Mouse (Mus musculus) right cerebral cortex, postnatal 36 days (tissue): Measurements from ENCODE around the gene Adipor2.
A peak's percentile ranks its signal among the peaks of the same experiment; 100 is the strongest.
"Not testable (repeated sequence)": the region's sequence is repeated elsewhere in the genome, so short reads cannot be mapped to it uniquely, and the experiment has no call there.

Experiments used
- DNase-seq, 2 experiments: peaks; one replicate each; pipeline ENCODE4 v3.0.0; 2022; ENCODE audit warnings: low spot score in 2 of 2, mixed read lengths in 1 of 2

Adipor2 gene

GRCm38 (mm10) chr6:119390728-119391127 lies 26.8 kb downstream of the Adipor2 start:
- DNase-seq = no peak

DNA sequence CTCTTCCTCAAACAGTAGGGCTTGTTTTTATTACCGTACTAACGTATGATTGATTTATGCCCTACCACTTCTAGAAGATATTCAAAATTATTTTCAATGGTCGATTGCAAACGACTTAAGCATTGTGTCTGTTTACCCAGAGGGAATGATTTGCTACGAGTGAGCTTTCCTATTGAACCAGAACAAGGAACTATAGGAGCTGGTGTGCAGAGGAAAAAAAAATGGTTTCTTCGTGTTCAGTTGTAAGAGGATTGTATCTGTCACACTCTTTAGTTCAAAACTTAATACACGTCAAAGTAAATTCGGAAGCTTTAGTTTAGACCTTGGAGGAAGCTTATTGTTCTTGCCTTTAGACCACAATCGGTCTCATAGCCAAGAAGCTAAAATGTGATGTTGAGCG lies 28.4 kb downstream of the Adipor2 start:
- DNase-seq = no peak

DNA sequence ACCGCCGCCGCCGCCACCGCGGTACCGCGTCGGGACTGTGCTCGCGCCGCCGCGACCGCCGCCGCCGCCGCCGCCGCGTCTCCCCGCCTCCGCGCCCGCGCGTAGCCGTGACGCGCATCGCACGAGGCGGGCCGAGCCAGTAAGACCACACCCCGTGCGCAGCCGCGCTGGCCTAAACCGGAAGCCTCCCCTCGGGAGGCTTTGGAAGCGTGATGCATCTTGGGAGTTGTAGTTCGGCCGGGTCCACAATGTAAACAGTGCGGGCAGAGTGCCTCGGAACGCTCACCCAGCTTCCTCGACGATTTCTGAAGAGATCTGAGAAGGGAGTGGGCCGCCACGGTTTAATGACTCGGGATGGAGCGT lies 28.9 kb downstream of the Adipor2 start:
- DNase-seq = peak; percentile 93 to 95

GRCm38 (mm10) chr6:119387801-119388649 lies 29.5 kb downstream of the Adipor2 start:
- DNase-seq = peak in 1 of 2 experiments; percentile 20

DNA sequence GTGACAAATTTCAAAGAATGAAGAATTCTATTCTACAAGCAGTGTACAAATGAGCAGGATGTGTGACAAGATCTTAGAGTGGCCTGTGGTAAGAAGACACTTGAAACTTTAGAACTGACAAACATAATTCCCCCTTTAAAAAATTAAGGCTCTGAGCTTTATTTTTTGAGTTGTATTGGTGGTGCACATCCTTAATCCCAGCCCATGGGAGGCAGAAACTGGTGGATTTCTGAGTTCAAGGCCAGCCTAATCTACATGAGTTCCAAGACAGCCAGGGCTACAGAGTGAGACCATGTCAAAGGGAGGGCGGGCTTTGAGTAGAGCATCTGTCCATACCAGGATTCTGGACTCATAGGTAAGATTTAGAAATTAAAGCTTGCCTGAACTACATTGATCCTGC lies 30.7 kb downstream of the Adipor2 start:
- no peak for DNase-seq

- no peak for DNase-seq
Observed at GRCm38 (mm10) chr6:119386421-119386820, 31.1 kb downstream of the Adipor2 start.

DNA sequence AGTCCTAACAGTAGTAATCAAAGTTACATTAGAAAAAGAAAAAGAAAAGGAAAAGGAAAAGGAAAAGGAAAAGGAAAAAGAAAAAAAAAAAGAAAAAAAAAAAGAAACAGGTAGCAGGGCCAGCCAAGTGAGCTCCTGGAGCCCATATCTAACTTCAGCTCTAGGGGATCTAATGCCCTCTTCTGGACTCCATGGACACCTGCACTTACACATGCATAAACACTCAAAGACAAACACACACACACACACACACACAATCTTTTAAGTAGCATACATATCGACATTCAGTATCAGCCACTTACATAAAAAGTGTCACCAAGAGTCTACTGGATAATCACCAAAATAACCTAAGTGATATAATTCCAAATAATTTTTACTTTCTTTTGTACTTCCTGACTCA lies 31.8 kb downstream of the Adipor2 start:
- DNase-seq = no peak

DNA sequence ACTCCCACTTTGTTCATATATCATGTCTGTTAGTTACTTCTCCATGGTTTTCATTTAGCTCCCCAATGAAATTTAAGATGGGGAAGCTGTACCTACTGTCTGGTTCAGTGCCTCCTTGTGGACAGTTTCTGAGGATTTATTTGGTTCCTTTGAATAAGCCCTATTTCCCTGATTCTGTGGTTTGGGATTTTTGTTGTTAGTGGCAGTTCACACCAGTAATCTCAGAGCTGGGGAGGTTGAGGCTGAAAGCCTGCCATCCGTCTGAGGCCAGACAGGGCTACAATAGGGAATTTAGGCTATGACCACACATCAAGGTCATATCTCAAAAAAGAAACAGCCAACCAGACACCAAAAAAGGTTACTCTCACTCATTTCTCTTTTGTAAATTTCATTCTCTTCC lies 38.9 kb downstream of the Adipor2 start:
- DNase-seq = no peak

DNA sequence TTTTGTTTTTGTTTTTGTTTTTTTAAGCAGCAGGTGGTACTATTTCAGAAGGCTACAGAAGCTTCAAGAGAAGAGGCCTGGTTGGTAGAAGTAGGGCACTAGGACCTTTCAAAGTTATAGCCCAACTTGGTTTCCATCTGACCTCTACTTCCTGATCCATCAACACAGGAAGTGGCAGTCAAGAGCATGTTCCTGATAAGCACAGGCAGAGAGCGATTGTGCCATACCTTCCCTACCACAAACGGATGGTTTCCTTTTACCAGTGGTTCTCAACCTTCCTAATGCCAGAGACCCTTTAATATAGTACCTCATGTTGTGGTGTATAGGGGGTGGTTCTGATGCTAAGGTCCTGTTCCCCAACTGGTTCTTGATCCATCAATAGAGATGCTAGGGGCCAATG lies 39.9 kb downstream of the Adipor2 start:
- DNase-seq = no peak

DNA sequence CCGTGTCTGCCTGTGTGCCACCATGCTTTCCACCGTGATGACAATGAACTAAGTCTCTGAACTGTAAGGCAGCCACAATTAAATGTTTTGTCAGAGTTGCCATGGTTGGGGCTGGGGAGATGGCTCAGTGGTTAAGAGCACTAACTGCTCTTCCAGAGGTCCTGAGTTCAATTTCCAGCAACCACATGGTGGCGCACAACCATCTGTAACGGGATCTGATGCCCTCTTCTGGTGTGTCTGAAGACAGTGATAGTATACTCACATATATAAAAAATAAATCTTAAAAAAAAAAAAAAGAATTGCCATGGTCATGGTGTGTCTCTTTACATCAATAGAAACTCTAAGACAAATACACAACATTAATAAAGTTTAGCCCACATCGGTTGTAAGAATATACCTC lies 42.5 kb downstream of the Adipor2 start:
- DNase-seq = no peak

DNA sequence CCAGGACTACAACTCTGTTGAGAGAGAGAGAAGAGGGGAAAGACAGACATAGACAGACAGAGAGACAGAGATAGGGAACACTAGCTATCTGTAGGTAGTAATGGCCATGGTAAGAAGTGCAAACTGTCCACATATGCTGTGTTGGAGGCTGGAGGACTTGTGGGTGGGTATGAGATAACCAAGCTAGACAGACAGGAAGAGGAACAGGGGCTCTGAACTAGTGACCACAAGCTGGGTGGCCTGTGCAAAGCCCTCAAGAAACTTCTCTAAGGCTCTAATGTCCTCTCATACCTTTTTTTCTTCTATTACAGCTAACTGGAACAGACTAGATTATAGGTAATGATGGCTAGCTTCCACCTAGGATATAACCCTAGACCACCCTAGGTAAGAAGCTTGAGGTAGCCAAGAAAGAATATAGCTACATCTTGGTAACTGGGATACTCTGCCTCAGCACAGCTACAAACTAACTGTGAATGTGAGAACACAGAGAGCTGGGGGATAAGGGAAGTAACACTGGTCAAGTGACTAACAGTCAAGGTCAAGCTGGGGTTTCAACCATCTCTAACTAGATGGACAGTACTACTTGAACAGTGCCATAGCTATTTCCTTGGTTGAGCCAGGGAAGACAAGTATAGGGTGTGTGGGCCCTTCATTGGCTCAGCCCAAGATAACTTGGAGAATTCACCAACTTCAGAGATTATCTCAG lies 44.4 kb downstream of the Adipor2 start:
- no peak for DNase-seq

- DNase-seq = no peak
Observed at GRCm38 (mm10) chr6:119372237-119372636, 45.3 kb downstream of the Adipor2 start.

DNA sequence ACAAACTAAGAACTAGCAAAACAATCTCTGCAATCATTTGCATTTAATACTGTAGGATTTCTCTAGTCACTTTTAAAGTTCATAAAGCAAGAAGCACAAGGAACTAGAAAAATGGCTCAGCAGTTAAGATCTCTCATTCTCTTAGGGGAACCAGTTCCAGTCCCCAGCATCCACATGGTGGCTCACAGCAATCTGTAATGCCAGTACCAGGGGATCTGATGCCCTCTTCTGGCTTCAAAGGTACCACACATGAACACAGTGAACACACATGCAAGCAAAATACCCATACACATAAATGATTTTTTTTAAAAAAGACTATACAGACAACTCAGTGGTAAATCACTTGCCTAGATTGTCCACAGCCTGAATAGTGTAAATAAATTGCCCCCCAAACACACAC lies 45.9 kb downstream of the Adipor2 start:
- DNase-seq = no peak

DNA sequence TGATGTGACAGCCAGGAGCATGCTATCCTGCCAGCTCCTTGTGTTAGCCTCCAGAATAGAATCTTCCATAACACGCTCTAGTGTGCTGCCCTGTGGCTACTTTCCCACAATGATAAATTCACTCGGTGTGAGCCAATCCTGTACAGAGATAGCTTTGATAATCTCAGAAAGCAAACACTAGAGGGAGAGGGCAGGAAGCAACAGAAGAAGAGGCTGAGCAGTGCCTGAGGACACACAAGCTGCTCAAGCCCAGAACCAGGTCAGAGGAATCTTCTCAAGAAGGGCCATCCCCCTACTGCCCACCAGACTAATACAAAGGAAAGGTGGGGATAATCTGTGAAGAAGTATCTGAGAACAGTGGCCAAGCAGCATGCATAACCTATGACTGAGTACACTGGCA lies 50.1 kb downstream of the Adipor2 start:
- no peak for DNase-seq

DNA sequence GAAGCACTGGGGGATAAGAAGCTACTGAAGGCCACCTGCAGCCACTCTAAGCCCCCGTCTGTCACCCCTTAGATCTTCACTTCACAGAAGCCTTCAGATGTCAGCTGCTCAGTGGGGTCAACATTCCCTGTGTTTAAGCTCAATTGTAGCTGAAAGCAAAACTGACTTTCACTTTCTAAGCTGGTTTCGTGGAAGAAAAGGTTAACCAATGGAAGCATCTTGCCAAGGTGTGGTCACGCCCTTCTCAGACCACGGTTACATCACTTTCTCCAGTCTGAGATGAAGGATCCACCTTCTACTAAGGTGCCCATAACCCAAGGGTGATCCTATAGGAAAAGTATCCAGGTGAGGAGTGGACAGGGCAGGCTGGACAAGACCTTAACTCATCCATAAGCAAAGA lies 50.7 kb downstream of the Adipor2 start:
- DNase-seq = not testable (repeated sequence)

DNA sequence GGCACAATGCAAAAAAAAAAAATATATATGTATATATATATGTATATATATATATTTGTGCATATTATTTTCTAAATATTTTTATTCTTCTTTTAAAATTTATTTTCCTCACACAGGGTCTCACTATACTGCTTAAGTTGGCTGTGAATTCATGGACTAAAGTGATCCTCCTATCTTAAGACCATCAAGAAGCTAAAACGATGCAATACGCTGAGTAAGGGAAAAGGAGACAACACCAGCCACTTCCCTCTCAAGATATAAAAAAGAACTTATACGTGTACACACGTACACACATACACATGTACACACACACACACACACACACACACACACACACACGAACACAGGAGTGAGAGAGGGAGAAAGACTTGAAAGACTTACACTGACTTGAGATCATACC lies 53.9 kb downstream of the Adipor2 start:
- DNase-seq = no peak

- no peak for DNase-seq
Observed at GRCm38 (mm10) chr6:119360925-119361702, 56.4 kb downstream of the Adipor2 start.

- not testable (repeated sequence) for DNase-seq
Observed at GRCm38 (mm10) chr6:119360250-119360649, 57.3 kb downstream of the Adipor2 start.

DNA sequence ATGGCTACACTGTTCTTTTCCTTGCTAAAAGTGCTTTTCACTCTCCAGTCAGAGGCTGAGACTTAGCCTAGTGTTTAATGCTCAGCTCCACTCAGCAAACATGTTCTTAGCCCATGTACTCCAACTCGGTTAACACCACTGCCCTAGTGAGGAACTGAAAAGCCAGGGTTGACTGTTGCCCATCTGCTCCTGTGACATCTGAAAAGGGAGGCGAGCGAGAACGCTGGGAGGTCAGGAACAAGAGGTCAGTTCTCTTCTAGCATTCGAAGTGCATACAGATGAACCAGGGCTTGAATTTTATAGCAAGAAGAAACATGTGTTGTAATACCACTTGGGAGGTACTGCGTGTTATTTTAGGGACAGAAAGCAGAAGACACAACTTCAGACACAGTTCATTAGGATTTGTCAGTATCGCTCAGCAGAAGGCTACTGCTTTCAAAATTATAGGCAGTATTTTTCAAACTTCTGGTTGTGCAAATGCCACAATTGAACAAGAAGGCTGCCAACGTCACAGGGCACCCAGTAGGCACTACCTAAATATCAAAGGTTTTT lies 59.4 kb downstream of the Adipor2 start:
- no peak for DNase-seq

DNA sequence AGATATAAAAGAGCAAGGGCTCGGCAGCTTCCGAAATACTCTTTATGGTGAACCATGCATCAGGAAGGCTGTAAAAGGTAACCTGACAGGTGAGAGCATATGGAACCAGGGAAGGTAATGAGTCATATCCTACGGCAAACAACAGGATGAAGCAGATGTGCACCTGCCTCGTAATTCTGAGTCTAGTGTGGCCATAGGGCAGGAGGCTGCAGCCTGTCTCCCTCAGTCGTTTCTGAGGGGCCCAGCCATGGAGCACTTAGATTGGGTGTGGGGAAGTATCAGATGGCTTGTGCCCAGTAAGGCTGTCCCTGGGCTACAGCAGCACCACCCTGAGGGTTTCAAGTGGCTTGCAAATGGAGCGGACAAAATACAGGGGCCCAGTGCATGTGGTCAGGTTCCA lies 65.0 kb downstream of the Adipor2 start:
- DNase-seq = no peak

- no peak for DNase-seq
Observed at GRCm38 (mm10) chr6:119351656-119352055, 65.8 kb downstream of the Adipor2 start.

- no peak for DNase-seq
Observed at GRCm38 (mm10) chr6:119350703-119351198, 66.8 kb downstream of the Adipor2 start.
